Mouse (Mus musculus) liver, embryonic 14.5 days (tissue): ENCODE results near the gene Afg3l1. TPM values are rescaled to one million over a fixed set of nuclear protein-coding genes. Genes with fewer than 3 reads are reported as not detected.
"Not testable (repeated sequence)": the region's sequence is repeated elsewhere in the genome, so short reads cannot be mapped to it uniquely, and the experiment has no call there.

ENCODE experiments used
- ATAC-seq: fragments of 200-750 bp; cut with Nextera tagmentation; 2 replicates; pipeline ENCODE4 v1.8.0; 2017; ENCODE audit warnings: moderate number of reproducible peaks, mild to moderate bottlenecking, moderate library complexity; ENCODE audit not compliant: insufficient read depth
- DNase-seq, 3 experiments: peaks; one replicate each; pipeline ENCODE4 v3.0.0-alpha.2; 2012 to 2013; ENCODE audit warnings: low read depth in 3 of 3, low spot score in 3 of 3
- H3K27ac ChIP-seq: fragments of 300-500 bp; sonication (generic); 2 replicates; pipeline ENCODE4 v1.5.1; 2014; ENCODE audit warnings: moderate library complexity, mild to moderate bottlenecking, control low read depth, inconsistent platforms
- H3K27me3 ChIP-seq: fragments of 300-500 bp; sonication (generic); 2 replicates; pipeline ENCODE4 v1.6.1; 2014; ENCODE audit warnings: mild to moderate bottlenecking, low read length, moderate library complexity; ENCODE audit not compliant: control insufficient read depth, insufficient read depth
- H3K36me3 ChIP-seq: fragments of 300-500 bp; sonication (generic); replicated peaks from 2 replicates; pipeline ENCODE4 v1.6.1; 2014; ENCODE audit warnings: low read depth; ENCODE audit not compliant: control insufficient read depth, insufficient read depth
- H3K4me1 ChIP-seq, 2 experiments: fragments of 200-500 bp in 1 of 2; fragments of 300-500 bp in 1 of 2; sonication (generic) in 1 of 2; replicated peaks; 2 replicates each; pipeline ENCODE4 v1.6.1; 2012 to 2014; ENCODE audit warnings: antibody characterized with exemption in 1 of 2, inconsistent platforms in 1 of 2, low read length in 1 of 2; ENCODE audit not compliant: control insufficient read depth in 2 of 2, insufficient read depth in 2 of 2
- H3K4me2 ChIP-seq: fragments of 300-500 bp; sonication (generic); 2 replicates; pipeline ENCODE4 v1.6.1; 2014; ENCODE audit warnings: low read depth, mild to moderate bottlenecking, control low read depth, moderate library complexity
- H3K4me3 ChIP-seq, 2 experiments: fragments of 200-500 bp in 1 of 2; fragments of 300-500 bp in 1 of 2; sonication (generic) in 1 of 2; 2 replicates each; pipeline ENCODE4 v1.5.1; 2012 to 2014; ENCODE audit warnings: low read depth in 2 of 2, low read length in 2 of 2, mild to moderate bottlenecking in 2 of 2, control low read depth in 1 of 2, inconsistent platforms in 1 of 2, moderate library complexity in 1 of 2; ENCODE audit not compliant: insufficient read depth in 1 of 2
- H3K9ac ChIP-seq: fragments of 300-500 bp; sonication (generic); replicated peaks from 2 replicates; pipeline ENCODE4 v1.6.1; 2014; ENCODE audit warnings: mild to moderate bottlenecking, control low read depth, moderate library complexity
- H3K9me3 ChIP-seq: fragments of 300-500 bp; sonication (generic); 2 replicates; pipeline ENCODE4 v1.6.1; 2016; ENCODE audit warnings: low read length, mixed read lengths; ENCODE audit not compliant: control insufficient read depth
- CTCF ChIP-seq: IDR thresholded peaks from 2 replicates; pipeline ENCODE4 v1.5.1; 2016; ENCODE audit warnings: antibody characterized with exemption, low read depth, control low read depth
- EP300 ChIP-seq: IDR thresholded peaks from 2 replicates; pipeline ENCODE4 v1.6.1; 2016; ENCODE audit warnings: antibody characterized with exemption, low read depth
- WGBS: fragments of 180-500 bp; shearing (Covaris S2); extraction: QIAGEN DNeasy Blood & Tissue Kit; methylation state at CpG from one replicate; pipeline ENCODE4 v1.1.7; 2014; ENCODE audit not compliant: insufficient replicate concordance; 5-methylcytosine and 5-hydroxymethylcytosine counted together
- polyA plus RNA-seq, 2 experiments: library from polyadenylated mRNA; depleted of rRNA in 1 of 2; stranded (reverse) in 1 of 2; unstranded in 1 of 2; fragments of >200 nt; fragmentation: Nextera tagmentation in 1 of 2; extraction: Ambion mirVana in 1 of 2; gene quantifications; 2 replicates each; pipeline versions ENCODE4 v1.2.1 to v1.2.3; 2012 to 2014

Afg3l1 gene
- polyA plus RNA-seq, 2 experiments: 12.6 to 13.4 TPM

DNA sequence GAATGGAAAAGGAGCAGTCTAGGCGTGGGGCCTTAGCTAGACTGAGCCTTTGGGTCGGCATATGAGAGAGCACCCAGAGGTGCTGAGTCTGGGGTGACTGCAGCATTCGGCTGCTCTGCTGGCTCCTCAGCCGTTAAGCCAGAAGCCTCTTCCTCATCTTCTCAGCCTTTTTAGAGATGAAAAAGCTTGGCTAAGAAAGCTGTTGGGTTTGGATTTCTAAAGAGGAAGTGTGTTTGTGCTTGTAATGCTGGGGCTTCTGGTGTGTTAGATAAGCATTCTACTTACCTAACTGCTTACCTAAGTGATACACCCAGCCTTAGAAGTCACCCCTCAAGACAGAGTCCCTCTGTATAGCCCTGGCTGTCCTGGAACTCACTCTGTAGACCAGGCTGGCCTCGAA, 26.9 kb upstream of the Afg3l1 start:
- TF ChIP-seq EP300 (no peak), CTCF (no peak)
- H3K9me3 ChIP-seq: no peaks in the 10 kb centered on the region
- ATAC-seq (no peak), DNase-seq (no peak)
- no peak overlapping the region for H3K4me2 ChIP-seq
- H3K27me3 ChIP-seq: no peaks in the 10 kb centered on the region
- H3K4me3 ChIP-seq: no peak overlapping the region
- WGBS: 21% methylated on average over 5 of the region's 5 CpGs
- H3K27ac ChIP-seq: no peak overlapping the region
- no peak overlapping the region for H3K9ac ChIP-seq
- H3K4me1 ChIP-seq: peaks cover 0 to 7% of the 10 kb centered on the region in 2 experiments; a peak in 1 of 4 replicates
- H3K36me3 ChIP-seq: no peaks in the 10 kb centered on the region; the same call in 1 of the 2 replicates

DNA sequence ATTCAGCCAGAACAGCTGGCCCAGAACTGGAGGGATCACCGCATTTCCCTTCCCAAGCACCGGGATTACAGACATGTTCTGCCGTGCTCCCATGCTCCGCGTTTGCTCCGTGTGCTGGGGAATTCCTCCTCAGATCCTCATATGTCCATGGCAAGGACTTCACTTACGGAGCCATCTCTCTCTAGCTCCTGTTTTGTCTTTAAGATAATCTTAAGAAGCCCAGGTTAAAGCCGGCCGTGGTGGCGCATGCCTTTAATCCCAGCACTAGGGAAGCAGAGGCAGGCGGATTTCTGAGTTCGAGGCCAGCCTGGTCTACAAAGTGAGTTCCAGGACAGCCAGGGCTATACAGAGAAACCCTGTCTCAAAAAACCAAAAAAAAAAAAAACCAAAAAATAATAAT, 26.0 kb upstream of the Afg3l1 start:
- H3K4me2 ChIP-seq, H3K4me1 ChIP-seq, H3K9me3 ChIP-seq, H3K36me3 ChIP-seq, DNase-seq, H3K27me3 ChIP-seq, H3K9ac ChIP-seq, H3K4me3 ChIP-seq, ATAC-seq, H3K27ac ChIP-seq: not testable (repeated sequence)
- WGBS: 78% methylated on average over 12 of the region's 12 CpGs

DNA sequence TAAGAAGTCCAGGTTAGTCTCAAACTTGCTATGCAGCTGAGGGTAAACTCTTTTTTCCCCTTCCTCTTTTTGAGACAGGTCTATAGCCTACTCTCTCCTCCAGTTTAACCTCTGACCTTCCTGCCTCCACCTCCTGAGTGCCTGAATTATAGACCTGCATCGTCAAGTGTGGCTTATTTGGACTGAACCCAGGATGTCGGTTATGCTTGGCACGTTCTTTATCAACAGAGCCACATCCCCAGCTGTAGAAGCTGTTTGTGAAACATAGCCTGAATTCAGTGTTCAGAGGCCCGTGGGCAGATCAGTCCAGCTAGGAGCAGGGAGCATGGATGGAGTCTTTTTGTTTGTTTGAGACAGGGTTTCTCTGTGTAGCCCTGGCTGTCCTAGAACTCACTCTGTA, 25.6 kb upstream of the Afg3l1 start:
- no peak overlapping the region for H3K27ac ChIP-seq
- H3K36me3 ChIP-seq: no peaks in the 10 kb centered on the region; the same call in 1 of the 2 replicates
- DNase-seq: no peak
- no peaks in the 10 kb centered on the region for H3K27me3 ChIP-seq
- H3K4me1 ChIP-seq: peaks cover 0 to 7% of the 10 kb centered on the region in 2 experiments; a peak in 1 of 4 replicates
- 10% methylated on average over 4 of the region's 4 CpGs for WGBS
- H3K4me2 ChIP-seq: no peak overlapping the region
- no peaks in the 10 kb centered on the region for H3K9me3 ChIP-seq
- TF ChIP-seq CTCF (no peak), EP300 (0 out of 2 replicates have a peak, but pooled peaks have one; percentile 10)
- ATAC-seq: no peak
- H3K9ac ChIP-seq: no peak overlapping the region
- no peak overlapping the region for H3K4me3 ChIP-seq

DNA sequence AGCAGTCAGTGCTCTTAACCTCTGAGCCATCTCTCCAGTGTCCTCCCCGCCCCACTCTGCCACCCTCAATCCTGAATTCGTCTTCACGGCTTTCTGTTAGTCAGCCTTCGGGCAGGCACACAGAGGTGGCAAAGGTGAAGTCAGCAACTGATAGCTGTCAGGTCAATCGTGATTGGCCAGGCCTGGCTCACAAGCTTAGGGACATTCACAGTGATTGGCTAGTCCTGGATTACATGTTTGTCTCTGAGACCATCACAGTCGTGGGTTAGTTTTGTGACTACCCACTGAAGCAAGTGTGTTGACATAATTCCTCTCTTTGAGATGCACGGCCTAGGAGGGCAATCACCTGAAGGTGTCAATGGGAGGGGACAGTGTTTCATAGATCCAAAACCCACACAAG, 24.4 kb upstream of the Afg3l1 start:
- H3K9ac ChIP-seq: no peak overlapping the region
- 67% methylated on average over 7 of the region's 7 CpGs for WGBS
- H3K36me3 ChIP-seq: no peaks in the 10 kb centered on the region; the same call in 1 of the 2 replicates
- H3K27me3 ChIP-seq: no peaks in the 10 kb centered on the region
- no peak overlapping the region for H3K4me3 ChIP-seq
- H3K4me1 ChIP-seq: peaks cover 0 to 7% of the 10 kb centered on the region in 2 experiments; a peak in 1 of 4 replicates
- H3K4me2 ChIP-seq: no peak overlapping the region
- DNase-seq: no peak
- TF ChIP-seq EP300 (no peak), CTCF (no peak)
- no peak overlapping the region for H3K27ac ChIP-seq
- ATAC-seq: no peak
- H3K9me3 ChIP-seq: no peaks in the 10 kb centered on the region

- no peaks in the 10 kb centered on the region; the same call in 1 of the 2 replicates for H3K36me3 ChIP-seq
- WGBS: 76% methylated on average over 5 of the region's 5 CpGs
- ATAC-seq: no peak
These were observed 23.8 kb upstream of the Afg3l1 start for GRCm38 (mm10) chr8:123453951-123454350.

More at GRCm38 (mm10) chr8:123453951-123454350, 23.8 kb upstream of the Afg3l1 start:
- no peak overlapping the region for H3K4me2 ChIP-seq
- H3K27me3 ChIP-seq: no peaks in the 10 kb centered on the region
- H3K4me1 ChIP-seq: peaks cover 0 to 6% of the 10 kb centered on the region in 2 experiments; a peak in 1 of 4 replicates
- TF ChIP-seq EP300 (no peak), CTCF (no peak)
- H3K9me3 ChIP-seq: no peaks in the 10 kb centered on the region
- no peak overlapping the region for H3K27ac ChIP-seq
- H3K4me3 ChIP-seq: no peak overlapping the region
- no peak for DNase-seq
- H3K9ac ChIP-seq: no peak overlapping the region
